Mouse (Mus musculus): ENCODE measurements around the gene Rhog. TPM values are rescaled to one million over a fixed set of nuclear protein-coding genes. Genes with fewer than 3 reads are reported as not detected.

The Rhog gene
- 49.4 TPM for polyA plus RNA-seq (2015; fragmentation: Illumina TruSeq; extraction: RNeasy Lipid Tissue Mini Kit (QIAGEN cat#74804); ENCODE audit: low read depth, low replicate concordance)

DNA sequence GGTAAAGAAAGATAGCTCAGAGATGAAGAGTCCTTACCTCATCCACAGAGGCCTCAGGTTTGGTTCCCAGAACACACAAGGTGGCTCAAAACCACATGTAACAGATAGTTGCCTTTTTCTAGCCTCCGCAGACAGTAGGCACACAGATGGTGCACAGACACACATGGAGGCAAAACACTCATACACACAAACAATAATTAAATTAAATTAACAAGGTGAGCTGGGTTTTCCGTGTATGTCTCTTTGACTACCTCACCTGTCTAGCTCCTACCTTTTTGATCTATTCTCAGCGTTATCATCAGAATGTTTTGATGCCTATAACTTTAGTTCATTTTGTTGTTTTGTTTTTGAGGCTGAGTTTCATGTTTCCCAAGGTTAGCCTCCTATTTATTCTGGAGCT, at the start of gene Rhog:
Gene Rhog, minus strand, starts transcription at position 101 of the 400 bp plus-strand sequence.

DNA sequence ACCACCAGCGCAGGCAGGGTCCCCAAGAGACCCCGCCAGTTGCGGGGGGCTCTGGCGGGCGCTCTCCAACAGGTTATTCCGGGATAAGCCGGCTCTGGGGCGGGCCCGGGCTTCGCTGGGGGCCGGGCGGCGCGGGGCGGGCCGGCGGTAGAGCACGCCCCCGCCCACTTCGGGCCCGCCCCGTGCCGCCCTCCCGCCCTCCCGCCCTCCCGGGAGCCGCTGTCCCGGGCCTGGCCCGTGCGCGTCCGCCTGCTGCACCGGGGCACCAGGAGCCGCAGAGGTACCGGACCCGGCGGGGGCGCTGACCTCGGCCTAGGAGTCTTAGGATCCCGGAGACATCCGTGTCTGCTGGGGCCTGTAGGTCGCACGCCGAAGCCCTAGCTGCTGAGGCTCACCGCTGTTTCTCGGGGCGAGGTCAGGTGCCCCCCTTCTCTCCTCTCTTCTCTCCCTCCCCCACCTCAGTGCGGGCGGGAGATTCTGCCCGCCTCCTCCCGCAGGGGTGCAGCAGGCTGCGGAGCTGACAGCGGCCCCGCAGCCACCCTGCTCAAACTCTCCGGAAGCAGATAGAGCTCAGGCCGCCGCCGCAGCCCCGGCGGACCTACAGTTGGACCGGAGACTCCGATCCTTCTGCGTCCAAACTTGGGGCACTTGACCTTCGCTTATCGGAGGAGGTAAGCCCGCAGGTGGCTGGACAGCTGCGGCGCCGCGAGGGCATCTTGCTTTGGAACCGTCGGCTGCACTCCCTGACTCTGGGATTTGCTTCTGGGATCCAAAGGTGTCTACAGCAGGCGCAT, 11.9 kb upstream of the Rhog start, which contains the start of gene Stim1:
Gene Stim1, plus strand, starts transcription at position 206 of the 794 bp plus-strand sequence.

DNA sequence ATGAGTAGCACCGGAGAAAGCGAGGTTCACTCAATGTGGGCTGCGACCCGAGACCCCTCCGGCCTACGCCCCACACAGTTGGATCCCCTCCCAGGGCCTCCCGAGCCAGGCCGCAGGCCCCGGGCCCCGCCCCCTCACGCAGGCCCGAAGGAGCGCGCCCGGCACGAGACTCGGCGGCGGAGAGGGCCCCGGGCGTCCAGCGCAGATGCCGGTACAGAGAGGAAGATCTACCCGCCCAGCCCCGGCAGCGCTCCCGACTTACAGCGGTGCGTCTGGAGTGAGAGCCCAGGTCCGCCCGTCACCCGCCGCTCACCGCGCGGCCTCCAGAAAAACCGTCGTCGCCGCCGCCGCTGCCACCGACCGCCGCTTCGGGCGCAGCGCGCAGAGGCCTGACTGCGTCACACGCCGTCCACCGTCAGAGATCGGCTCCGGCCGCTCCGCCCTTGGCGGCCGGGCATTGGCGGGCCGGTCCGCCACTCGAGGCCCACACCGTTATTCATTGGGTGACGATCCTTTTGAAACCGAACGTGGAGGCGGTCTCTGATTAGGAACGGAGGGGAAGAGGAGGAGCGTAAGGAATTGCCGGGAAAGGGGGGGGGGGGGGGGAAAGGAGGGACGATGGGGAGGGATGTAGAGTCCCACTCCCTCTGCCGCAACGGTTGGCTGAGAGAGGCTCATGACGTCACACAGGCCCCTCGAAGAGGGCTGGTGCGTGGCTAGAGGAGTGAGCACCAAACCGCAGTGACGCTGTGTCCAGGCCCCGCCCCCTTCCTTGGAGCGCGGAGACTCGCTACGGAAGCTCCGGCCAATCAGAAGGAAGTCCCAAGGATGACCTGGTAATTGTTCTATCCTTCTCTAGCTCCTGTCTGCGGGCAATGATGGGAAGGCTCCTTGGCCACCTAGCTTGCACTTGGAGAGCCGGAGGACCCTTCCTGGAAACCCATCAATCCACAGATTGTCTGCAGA, 45.8 kb downstream of the Rhog start, which contains the start of the genes Nup98 and Pgap2:
Gene Nup98, minus strand, starts transcription at position 421 of the 966 bp plus-strand sequence.
Gene Pgap2, plus strand, starts transcription at position 453 of the 966 bp plus-strand sequence.

Other genes with a start within 250 kb of the Rhog start
- 6.8 TPM for gene Il18bp, start 237.4 kb downstream of the Rhog start, polyA plus RNA-seq (2015; fragmentation: Illumina TruSeq; extraction: RNeasy Lipid Tissue Mini Kit (QIAGEN cat#74804); ENCODE audit: low read depth, low replicate concordance)
- gene Rnf121, start 190.6 kb downstream of the Rhog start, polyA plus RNA-seq (2015; fragmentation: Illumina TruSeq; extraction: RNeasy Lipid Tissue Mini Kit (QIAGEN cat#74804); ENCODE audit: low read depth, low replicate concordance) = 45.0 TPM
- gene Xndc1, start 190.5 kb downstream of the Rhog start, polyA plus RNA-seq (2015; fragmentation: Illumina TruSeq; extraction: RNeasy Lipid Tissue Mini Kit (QIAGEN cat#74804); ENCODE audit: low read depth, low replicate concordance) = 21.7 TPM
- gene Xntrpc, start 190.3 kb downstream of the Rhog start, polyA plus RNA-seq (2015; fragmentation: Illumina TruSeq; extraction: RNeasy Lipid Tissue Mini Kit (QIAGEN cat#74804); ENCODE audit: low read depth, low replicate concordance) = 1.3 TPM
- 0.37 TPM for gene Trpc2, start 172.9 kb downstream of the Rhog start, polyA plus RNA-seq (2015; fragmentation: Illumina TruSeq; extraction: RNeasy Lipid Tissue Mini Kit (QIAGEN cat#74804); ENCODE audit: low read depth, low replicate concordance)
- not detected for gene Art1, start 154.3 kb downstream of the Rhog start, polyA plus RNA-seq (2015; fragmentation: Illumina TruSeq; extraction: RNeasy Lipid Tissue Mini Kit (QIAGEN cat#74804); ENCODE audit: low read depth, low replicate concordance)
- 0.40 TPM for gene Art5, start 146.6 kb downstream of the Rhog start, polyA plus RNA-seq (2015; fragmentation: Illumina TruSeq; extraction: RNeasy Lipid Tissue Mini Kit (QIAGEN cat#74804); ENCODE audit: low read depth, low replicate concordance)
- not detected for gene Chrna10, start 139.2 kb downstream of the Rhog start, polyA plus RNA-seq (2015; fragmentation: Illumina TruSeq; extraction: RNeasy Lipid Tissue Mini Kit (QIAGEN cat#74804); ENCODE audit: low read depth, low replicate concordance)
- gene Nup98, start 45.9 kb downstream of the Rhog start, polyA plus RNA-seq (2015; fragmentation: Illumina TruSeq; extraction: RNeasy Lipid Tissue Mini Kit (QIAGEN cat#74804); ENCODE audit: low read depth, low replicate concordance) = 16.7 TPM
- gene Pgap2, start 45.8 kb downstream of the Rhog start, polyA plus RNA-seq (2015; fragmentation: Illumina TruSeq; extraction: RNeasy Lipid Tissue Mini Kit (QIAGEN cat#74804); ENCODE audit: low read depth, low replicate concordance) = 30.4 TPM
- 58.6 TPM for gene Stim1, start 11.8 kb upstream of the Rhog start, polyA plus RNA-seq (2015; fragmentation: Illumina TruSeq; extraction: RNeasy Lipid Tissue Mini Kit (QIAGEN cat#74804); ENCODE audit: low read depth, low replicate concordance)
- 15.0 TPM for gene Rrm1, start 185.6 kb upstream of the Rhog start, polyA plus RNA-seq (2015; fragmentation: Illumina TruSeq; extraction: RNeasy Lipid Tissue Mini Kit (QIAGEN cat#74804); ENCODE audit: low read depth, low replicate concordance)
- not detected for gene Olfr543, start 225.6 kb upstream of the Rhog start, polyA plus RNA-seq (2015; fragmentation: Illumina TruSeq; extraction: RNeasy Lipid Tissue Mini Kit (QIAGEN cat#74804); ENCODE audit: low read depth, low replicate concordance)
- not detected for gene Olfr544, start 232.3 kb upstream of the Rhog start, polyA plus RNA-seq (2015; fragmentation: Illumina TruSeq; extraction: RNeasy Lipid Tissue Mini Kit (QIAGEN cat#74804); ENCODE audit: low read depth, low replicate concordance)
- not detected for gene Olfr545, start 243.5 kb upstream of the Rhog start, polyA plus RNA-seq (2015; fragmentation: Illumina TruSeq; extraction: RNeasy Lipid Tissue Mini Kit (QIAGEN cat#74804); ENCODE audit: low read depth, low replicate concordance)

Measured in brain, adult 10 weeks (tissue).